Mouse (Mus musculus): ENCODE measurements at regions not wholly inside any gene's neighbourhood (a gene's known extent, or its start where the extent isn't known, plus 50 kb on each side); places are given as distances from the start of the nearest gene placed in this dataset.
"Not testable (repeated sequence)": the region's sequence is repeated elsewhere in the genome, so short reads cannot be mapped to it uniquely, and the experiment has no call there.

DNA sequence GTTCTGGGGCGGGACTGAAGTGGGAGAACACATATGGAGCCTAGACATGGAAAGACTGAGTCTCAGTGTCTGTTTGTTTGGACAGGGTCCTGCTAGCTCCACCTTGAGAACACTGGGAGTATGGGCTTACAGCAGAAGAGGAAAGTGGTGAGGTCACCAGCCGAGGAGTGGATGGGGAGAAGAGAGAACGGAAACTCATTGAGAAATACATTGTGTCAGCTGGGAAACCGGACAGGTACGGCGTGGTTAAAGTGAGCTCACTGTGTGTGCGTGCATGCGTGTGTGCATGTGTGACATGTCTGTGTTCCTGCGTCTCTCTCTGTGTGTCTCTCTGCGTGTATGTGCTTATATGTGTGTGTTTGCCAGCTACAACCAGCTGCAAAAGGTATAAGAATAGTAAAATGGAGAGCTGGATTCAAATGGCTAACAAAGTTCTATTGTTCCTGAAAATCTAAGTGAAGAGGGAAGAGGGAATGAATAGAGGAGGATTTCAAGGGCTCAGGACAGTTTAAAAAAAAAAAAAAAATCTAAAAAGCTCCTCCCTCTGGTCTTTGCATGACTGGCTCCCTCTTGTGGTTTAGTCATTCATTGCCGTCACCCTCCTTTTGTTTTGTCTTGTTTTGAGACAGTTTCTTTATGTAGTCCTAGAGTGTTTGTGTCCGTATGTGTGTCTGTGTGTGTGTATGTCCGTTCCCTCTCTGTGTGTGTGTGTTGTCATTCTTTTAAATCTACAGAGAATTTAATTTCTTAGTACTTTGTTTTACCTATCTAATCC is 52.0 kb upstream of the Ak4 start:
- no peak overlapping the region for H3K4me2 ChIP-seq (ENCODE audit: low read depth)
- no peaks in the 10 kb centered on the region for H3K27me3 ChIP-seq (ENCODE audit: insufficient read depth, low read length)
- TF ChIP-seq CTCF (IDR thresholded peaks at IDR 0.05; ENCODE audit: low read depth): peak; percentile 76
- no peak overlapping the region for H3K9ac ChIP-seq
- no peaks in the 10 kb centered on the region for H3K4me1 ChIP-seq (ENCODE audit: insufficient read depth)
- H3K9me3 ChIP-seq (ENCODE audit: low read length): no peaks in the 10 kb centered on the region
- no peak for ATAC-seq
- H3K36me3 ChIP-seq (ENCODE audit: insufficient read depth): no peaks in the 10 kb centered on the region
- peak; percentile 75 for DNase-seq
- WGBS: 62% methylated on average over 13 of the region's 13 CpGs
- no peak overlapping the region for H3K4me3 ChIP-seq (ENCODE audit: low read depth, low read length)
- no peak overlapping the region for H3K27ac ChIP-seq (ENCODE audit: low read depth, low read length)

- no peak overlapping the region for H3K9ac ChIP-seq
- ATAC-seq: no peak
- no peak overlapping the region for H3K4me2 ChIP-seq (ENCODE audit: low read depth)
- no peaks in the 10 kb centered on the region for H3K27me3 ChIP-seq (ENCODE audit: insufficient read depth, low read length)
- no peak for DNase-seq
- 86% methylated on average over 3 of the region's 3 CpGs for WGBS
- no peaks in the 10 kb centered on the region for H3K4me1 ChIP-seq (ENCODE audit: insufficient read depth)
- no peak overlapping the region for H3K4me3 ChIP-seq (ENCODE audit: low read depth, low read length)
- H3K36me3 ChIP-seq (ENCODE audit: insufficient read depth): no peaks in the 10 kb centered on the region
- no peak for TF ChIP-seq CTCF (IDR thresholded peaks at IDR 0.05; ENCODE audit: low read depth)
- H3K27ac ChIP-seq (ENCODE audit: low read depth, low read length): no peak overlapping the region
- H3K9me3 ChIP-seq (ENCODE audit: low read length): no peaks in the 10 kb centered on the region
These were observed 53.8 kb upstream of the Ak4 start for GRCm38 (mm10) chr4:101365299-101365698.

GRCm38 (mm10) chr4:101364716-101365115 is 54.4 kb upstream of the Ak4 start:
- H3K9ac ChIP-seq: no peak overlapping the region
- no peak for TF ChIP-seq CTCF (IDR thresholded peaks at IDR 0.05; ENCODE audit: low read depth)
- WGBS: 95% methylated on average over 2 of the region's 2 CpGs

DNA sequence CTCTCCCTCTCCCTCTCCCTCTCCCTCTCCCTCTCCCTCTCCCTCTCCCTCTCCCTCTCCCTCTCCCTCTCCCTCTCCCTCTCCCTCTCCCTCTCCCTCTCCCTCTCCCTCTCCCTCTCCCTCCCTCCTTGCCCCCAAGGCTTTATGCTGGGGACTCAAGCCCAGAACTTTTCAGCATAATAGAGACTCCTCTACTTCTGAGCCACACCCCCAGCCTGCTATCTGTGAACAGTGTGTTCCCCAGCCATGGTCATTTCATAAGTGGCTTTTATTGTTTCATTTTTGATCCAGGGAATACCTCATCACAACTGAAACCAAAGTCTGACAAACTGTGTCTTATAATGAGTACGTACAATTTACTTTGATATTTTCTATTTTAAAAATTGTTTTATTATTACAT is 55.8 kb upstream of the Ak4 start:
- not testable (repeated sequence) for DNase-seq; H3K4me1 ChIP-seq (ENCODE audit: insufficient read depth); ATAC-seq; H3K9me3 ChIP-seq (ENCODE audit: low read length); H3K36me3 ChIP-seq (ENCODE audit: insufficient read depth); H3K4me2 ChIP-seq (ENCODE audit: low read depth); H3K27me3 ChIP-seq (ENCODE audit: insufficient read depth, low read length); H3K27ac ChIP-seq (ENCODE audit: low read depth, low read length); H3K9ac ChIP-seq; H3K4me3 ChIP-seq (ENCODE audit: low read depth, low read length)
- WGBS: 93% methylated on average over 1 of the region's 1 CpGs

More at GRCm38 (mm10) chr4:101364716-101365115, 54.4 kb upstream of the Ak4 start:
- no peak for ATAC-seq
- Histone ChIP-seq H3K4me3 (ENCODE audit: low read depth, low read length) (no peak overlapping the region), H3K27ac (ENCODE audit: low read depth, low read length) (no peak overlapping the region), H3K36me3 (ENCODE audit: insufficient read depth) (no peaks in the 10 kb centered on the region), H3K4me1 (ENCODE audit: insufficient read depth) (no peaks in the 10 kb centered on the region), H3K9me3 (ENCODE audit: low read length) (no peaks in the 10 kb centered on the region), H3K27me3 (ENCODE audit: insufficient read depth, low read length) (no peaks in the 10 kb centered on the region), H3K4me2 (ENCODE audit: low read depth) (no peak overlapping the region)
- no peak for DNase-seq

GRCm38 (mm10) chr4:101361779-101362178 is 57.3 kb upstream of the Ak4 start:
- H3K4me1 ChIP-seq (ENCODE audit: insufficient read depth): peaks cover 7% of the 10 kb centered on the region; the same call in 1 of the 2 replicates
- no peaks in the 10 kb centered on the region for H3K9me3 ChIP-seq (ENCODE audit: low read length)
- 0 out of 2 replicates have a peak, but pooled peaks have one; percentile 12 for TF ChIP-seq CTCF (IDR thresholded peaks at IDR 0.05; ENCODE audit: low read depth)
- DNase-seq (no peak), ATAC-seq (no peak)
- H3K36me3 ChIP-seq (ENCODE audit: insufficient read depth): no peaks in the 10 kb centered on the region
- no peak overlapping the region for H3K9ac ChIP-seq
- H3K27me3 ChIP-seq (ENCODE audit: insufficient read depth, low read length): no peaks in the 10 kb centered on the region
- no peak overlapping the region for H3K27ac ChIP-seq (ENCODE audit: low read depth, low read length)
- H3K4me2 ChIP-seq (ENCODE audit: low read depth): no peak overlapping the region
- no peak overlapping the region for H3K4me3 ChIP-seq (ENCODE audit: low read depth, low read length)
- 95% methylated on average over 1 of the region's 1 CpGs for WGBS

DNA sequence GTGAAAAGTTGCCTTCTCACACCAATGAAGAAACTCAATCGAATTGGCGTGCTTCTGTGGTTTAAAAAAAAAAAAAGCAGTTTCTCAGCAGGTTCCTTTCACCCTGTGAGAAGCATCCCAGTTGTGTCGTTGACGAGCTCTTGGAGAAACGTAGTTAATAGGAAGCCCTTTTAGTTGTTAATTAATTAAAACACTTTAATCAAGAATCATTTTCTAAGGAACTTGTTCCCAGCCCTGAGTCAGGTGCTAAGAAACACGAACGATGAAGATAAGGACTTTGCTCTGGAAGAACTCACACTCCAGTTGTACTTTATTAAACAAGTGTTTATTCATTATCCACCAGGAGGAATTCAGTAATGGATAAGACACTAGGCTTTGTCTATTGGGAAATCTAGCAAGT is 58.8 kb upstream of the Ak4 start:
- no peaks in the 10 kb centered on the region for H3K27me3 ChIP-seq (ENCODE audit: insufficient read depth, low read length)
- no peaks in the 10 kb centered on the region for H3K36me3 ChIP-seq (ENCODE audit: insufficient read depth)
- no peak overlapping the region for H3K4me3 ChIP-seq (ENCODE audit: low read depth, low read length)
- H3K4me1 ChIP-seq (ENCODE audit: insufficient read depth): peaks cover 7% of the 10 kb centered on the region; the same call in 1 of the 2 replicates
- H3K4me2 ChIP-seq (ENCODE audit: low read depth): no peak overlapping the region
- no peaks in the 10 kb centered on the region for H3K9me3 ChIP-seq (ENCODE audit: low read length)
- 43% methylated on average over 7 of the region's 7 CpGs for WGBS
- H3K27ac ChIP-seq (ENCODE audit: low read depth, low read length): no peak overlapping the region
- no peak overlapping the region for H3K9ac ChIP-seq
- ATAC-seq (no peak), DNase-seq (no peak)
- no peak for TF ChIP-seq CTCF (IDR thresholded peaks at IDR 0.05; ENCODE audit: low read depth)

GRCm38 (mm10) chr4:101359119-101359518 is 60.0 kb upstream of the Ak4 start:
- Histone ChIP-seq H3K4me3 (ENCODE audit: low read depth, low read length) (no peak overlapping the region), H3K9ac (no peak overlapping the region), H3K36me3 (ENCODE audit: insufficient read depth) (no peaks in the 10 kb centered on the region), H3K4me1 (ENCODE audit: insufficient read depth) (peaks cover 15% of the 10 kb centered on the region; the same call in 1 of the 2 replicates), H3K4me2 (ENCODE audit: low read depth) (no peak overlapping the region), H3K27ac (ENCODE audit: low read depth, low read length) (no peak overlapping the region), H3K27me3 (ENCODE audit: insufficient read depth, low read length) (no peaks in the 10 kb centered on the region), H3K9me3 (ENCODE audit: low read length) (no peaks in the 10 kb centered on the region)
- no peak for DNase-seq
- no peak for ATAC-seq
- 95% methylated on average over 5 of the region's 5 CpGs for WGBS
- no peak for TF ChIP-seq CTCF (IDR thresholded peaks at IDR 0.05; ENCODE audit: low read depth)

All from forebrain, postnatal 0 days (tissue).